8 mouse cellular contexts compared by ENCODE assay signal in the genomic region with DNA sequence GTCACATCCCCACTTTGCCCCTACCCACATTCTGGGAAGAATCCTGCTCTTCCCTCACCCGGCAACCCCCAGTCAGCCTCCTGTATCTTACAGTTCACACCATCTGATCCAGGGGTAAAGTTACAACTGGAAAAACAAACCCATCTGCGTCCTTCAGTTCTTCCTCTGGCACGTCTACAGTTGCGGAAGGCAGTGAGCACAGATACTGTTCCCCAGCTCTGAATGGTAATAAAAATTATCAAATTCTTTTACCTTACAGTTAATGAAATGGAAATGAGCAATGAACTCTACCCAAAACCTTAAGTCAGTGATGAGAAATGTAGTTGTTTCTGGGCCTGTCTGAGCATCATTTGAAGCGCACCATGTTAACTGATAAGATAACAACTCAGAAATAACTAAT. TPM values are rescaled to one million over a fixed set of nuclear protein-coding genes. Genes with fewer than 3 reads are reported as not detected.
DNase-seq lines count a peak whose midpoint lies in the region; ATAC-seq and TF ChIP-seq lines count a peak whose summit lies in the region.

No protein-coding gene starts in this region.

- ATAC-seq in heart, embryonic 16.5 days (replicated peaks; ENCODE audit: extremely low read depth, insufficient read depth, low FRiP score) = no peak
- no peak for ATAC-seq in liver, embryonic 16.5 days (ENCODE audit: low read depth)
- no peak for ATAC-seq in granulocyte monocyte progenitor cell, adult 5-6 weeks (replicated peaks; ENCODE audit: poor library complexity, severe bottlenecking)

- DNase-seq in lung, adult 2 months = peak; percentile 24
- no peak for DNase-seq in lung, postnatal 14 days
- DNase-seq in embryo, embryonic 10.5 days (ENCODE audit: low spot score) = no peak
- no peak for DNase-seq in cerebellum, postnatal 4 days (ENCODE audit: low spot score in 2 of 2)

- H3K27me3 ChIP-seq in heart, embryonic 16.5 days (ENCODE audit: control insufficient read depth, insufficient read depth, low read length) = no peaks in the 10 kb centered on the region
- H3K27me3 ChIP-seq in liver, embryonic 16.5 days (ENCODE audit: control insufficient read depth, insufficient read depth, low read depth, low read length) = no peaks in the 10 kb centered on the region

- H3K9ac ChIP-seq in heart, embryonic 16.5 days (ENCODE audit: low read length) = no peak overlapping the region
- peak overlapping the region; percentile 19; the same call in 1 of the 2 replicates for H3K9ac ChIP-seq in liver, embryonic 16.5 days (ENCODE audit: low read depth, low read length)

- H3K36me3 ChIP-seq in heart, embryonic 16.5 days (ENCODE audit: control insufficient read depth, insufficient read depth) = 0 out of 2 replicates have a peak, but pooled peaks cover 4% of the 10 kb centered on the region
- no peaks in the 10 kb centered on the region for H3K36me3 ChIP-seq in liver, embryonic 16.5 days (ENCODE audit: control insufficient read depth, insufficient read depth)

- peaks cover 36% of the 10 kb centered on the region for H3K4me1 ChIP-seq in lung, adult 2 months (ENCODE audit: control insufficient read depth, insufficient read depth, low read length)
- H3K4me1 ChIP-seq in brown adipose tissue, adult 24 weeks (ENCODE audit: control insufficient read depth, insufficient read depth, insufficient read length, low read length) = peaks cover 25% of the 10 kb centered on the region
- peaks cover 46% of the 10 kb centered on the region for H3K4me1 ChIP-seq in heart, embryonic 16.5 days (ENCODE audit: control insufficient read depth, insufficient read depth, low read length)
- H3K4me1 ChIP-seq in liver, embryonic 16.5 days (ENCODE audit: control insufficient read depth, low read depth, low read length) = peaks cover 83% of the 10 kb centered on the region

- peak overlapping the region; percentile 90 for H3K27ac ChIP-seq in brown adipose tissue, adult 24 weeks (replicated peaks; ENCODE audit: low read depth, low read length)
- H3K27ac ChIP-seq in heart, embryonic 16.5 days (ENCODE audit: low read length) = peak overlapping the region; percentile 93
- H3K27ac ChIP-seq in liver, embryonic 16.5 days (ENCODE audit: low read length) = peak overlapping the region; percentile 95

- H3K9me3 ChIP-seq in heart, embryonic 16.5 days (replicated peaks; ENCODE audit: control insufficient read depth, low read length) = peaks cover 2% of the 10 kb centered on the region; the same call in 1 of the 2 replicates
- no peaks in the 10 kb centered on the region for H3K9me3 ChIP-seq in liver, embryonic 16.5 days (replicated peaks; ENCODE audit: control insufficient read depth, low read length)

- H3K4me3 ChIP-seq in lung, adult 2 months (replicated peaks; ENCODE audit: extremely low read depth, low read depth, low read length) = no peak overlapping the region
- no peak overlapping the region for H3K4me3 ChIP-seq in brown adipose tissue, adult 24 weeks (ENCODE audit: insufficient read depth, low read depth, low read length)
- H3K4me3 ChIP-seq in heart, embryonic 16.5 days (ENCODE audit: low read length) = no peak overlapping the region
- peak overlapping the region; percentile 15; the same call in 1 of the 2 replicates for H3K4me3 ChIP-seq in liver, embryonic 16.5 days (ENCODE audit: low read depth, low read length)

- TF ChIP-seq POLR2A in lung, adult 2 months (IDR thresholded peaks at IDR 0.05; ENCODE audit: borderline replicate concordance, extremely low read depth, low read depth, low read length) = no peak

- no peak for TF ChIP-seq CTCF in lung, adult 2 months (IDR thresholded peaks at IDR 0.05; ENCODE audit: insufficient read depth, low read length)

- no peak overlapping the region for H3K4me2 ChIP-seq in heart, embryonic 16.5 days (ENCODE audit: low read depth, low read length)
- peak overlapping the region; percentile 50 for H3K4me2 ChIP-seq in liver, embryonic 16.5 days (ENCODE audit: low read depth, low read length)

- WGBS in lung, adult 2 months = 58% methylated on average over 5 of the region's 5 CpGs
- WGBS in heart, embryonic 16.5 days = 46% methylated on average over 5 of the region's 5 CpGs
- WGBS in liver, embryonic 16.5 days (ENCODE audit: insufficient replicate concordance) = 37% methylated on average over 5 of the region's 5 CpGs

RNA-seq across cellular contexts. Expression of gene Atf7ip, which starts 38.1 kb away (rescaled TPM):
- 24.8 and 28.3 TPM in 2 replicates for polyA plus RNA-seq in lung, adult 2 months (2012; rRNA removed)
- 13.8 and 15.4 TPM in 2 replicates for polyA plus RNA-seq in brown adipose tissue, adult 24 weeks (2012; ENCODE audit: insufficient read depth, insufficient read length, missing spikeins)
- 27.9 and 31.4 TPM in 2 replicates for polyA plus RNA-seq in heart, embryonic 16.5 days (2015; fragmentation: Nextera tagmentation; extraction: Ambion mirVana)
- 15.9 and 18.0 TPM in 2 replicates for polyA plus RNA-seq in liver, embryonic 16.5 days (2015; fragmentation: Nextera tagmentation; extraction: Ambion mirVana)
- 94.1 and 126 TPM in 2 replicates for total RNA-seq in granulocyte monocyte progenitor cell, adult 5-6 weeks (2014; fragmentation: Nextera tagmentation)
- total RNA-seq in granulocyte monocyte progenitor cell, adult 5-6 weeks (2017) = 32.3 and 43.4 TPM in 2 replicates

RNA-seq across cellular contexts. Expression of gene E330021D16Rik, which starts 52.5 kb away (rescaled TPM):
- 0.11 TPM in 1 of 2 replicates, not detected in the other for polyA plus RNA-seq in lung, adult 2 months (2012; rRNA removed)
- not detected in 2 replicates for polyA plus RNA-seq in brown adipose tissue, adult 24 weeks (2012; ENCODE audit: insufficient read depth, insufficient read length, missing spikeins)
- not detected in 2 replicates for polyA plus RNA-seq in heart, embryonic 16.5 days (2015; fragmentation: Nextera tagmentation; extraction: Ambion mirVana)
- polyA plus RNA-seq in liver, embryonic 16.5 days (2015; fragmentation: Nextera tagmentation; extraction: Ambion mirVana) = 0.27 and 0.45 TPM in 2 replicates
- total RNA-seq in granulocyte monocyte progenitor cell, adult 5-6 weeks (2014; fragmentation: Nextera tagmentation) = not detected in 2 replicates
- not detected in 2 replicates for total RNA-seq in granulocyte monocyte progenitor cell, adult 5-6 weeks (2017)
